Mouse (Mus musculus): Measurements from ENCODE around the gene Lima1.
"Not testable (repeated sequence)": the region's sequence is repeated elsewhere in the genome, so short reads cannot be mapped to it uniquely, and the experiment has no call there.

Lima1 gene

GRCm38 (mm10) chr15:99803186-99803644 lies 72.0 kb downstream of the Lima1 start:
- DNase-seq (ENCODE audit: low spot score in 2 of 2): peak; percentile 52 to 66

DNA sequence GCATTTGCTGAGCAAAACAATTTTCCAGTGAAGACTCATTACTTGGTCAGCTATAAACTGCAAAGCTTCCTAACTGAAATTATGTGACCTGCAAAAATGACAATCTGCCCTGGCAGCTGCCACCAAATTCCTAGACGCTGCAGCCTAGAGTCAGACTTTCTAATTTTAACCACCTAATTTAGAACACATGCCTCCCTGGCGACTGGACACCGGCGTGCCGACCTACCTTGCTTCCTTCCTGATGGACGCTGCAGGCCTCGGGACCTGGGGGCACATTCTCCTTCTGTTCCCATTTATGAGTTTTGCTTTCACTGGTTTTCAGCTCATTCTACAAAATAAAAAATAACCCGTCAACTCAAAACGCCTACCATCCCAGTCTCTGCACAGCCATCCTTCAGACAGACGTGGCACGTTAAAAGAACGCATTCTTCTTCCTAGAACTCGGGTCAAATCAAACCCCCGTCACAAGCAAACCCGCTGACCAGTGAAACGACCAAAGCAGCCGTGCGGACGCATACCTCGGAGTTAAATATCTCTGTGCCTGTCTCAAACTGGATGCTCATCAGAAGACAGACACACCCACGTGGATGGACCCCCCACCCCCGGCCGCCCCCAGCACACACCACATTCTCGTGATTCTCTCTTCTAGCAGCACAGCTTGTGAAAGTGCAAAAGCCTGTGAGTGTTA lies 73.2 kb downstream of the Lima1 start:
- peak; percentile 40 to 44 for DNase-seq (ENCODE audit: low spot score in 2 of 2)

- no peak for DNase-seq (ENCODE audit: low spot score in 2 of 2)
Measured at GRCm38 (mm10) chr15:99799706-99800105, 75.5 kb downstream of the Lima1 start.

GRCm38 (mm10) chr15:99797898-99798297 lies 77.4 kb downstream of the Lima1 start:
- DNase-seq (ENCODE audit: low spot score in 2 of 2): no peak

DNA sequence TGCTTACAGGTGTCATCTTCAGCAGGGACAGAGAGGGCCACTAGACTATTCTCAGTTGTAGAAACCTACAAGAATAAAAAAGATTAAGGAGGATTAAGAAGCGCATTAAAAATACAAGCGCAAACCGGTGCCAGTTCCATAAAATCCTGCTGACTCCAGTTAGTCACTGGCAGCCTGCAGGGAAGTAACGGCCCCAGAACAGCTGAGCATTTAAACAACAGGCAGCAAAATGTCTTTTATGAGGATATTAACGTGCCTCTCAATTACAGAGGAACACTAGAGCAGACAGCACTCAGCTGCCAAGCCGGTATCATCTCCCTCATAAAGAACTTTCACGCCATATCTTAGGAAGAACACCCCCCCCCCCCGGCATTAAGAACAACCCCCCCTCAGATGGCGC lies 78.5 kb downstream of the Lima1 start:
- no peak for DNase-seq (ENCODE audit: low spot score in 2 of 2)

- no peak for DNase-seq (ENCODE audit: low spot score in 2 of 2)
Measured at GRCm38 (mm10) chr15:99796066-99796465, 79.2 kb downstream of the Lima1 start.

DNA sequence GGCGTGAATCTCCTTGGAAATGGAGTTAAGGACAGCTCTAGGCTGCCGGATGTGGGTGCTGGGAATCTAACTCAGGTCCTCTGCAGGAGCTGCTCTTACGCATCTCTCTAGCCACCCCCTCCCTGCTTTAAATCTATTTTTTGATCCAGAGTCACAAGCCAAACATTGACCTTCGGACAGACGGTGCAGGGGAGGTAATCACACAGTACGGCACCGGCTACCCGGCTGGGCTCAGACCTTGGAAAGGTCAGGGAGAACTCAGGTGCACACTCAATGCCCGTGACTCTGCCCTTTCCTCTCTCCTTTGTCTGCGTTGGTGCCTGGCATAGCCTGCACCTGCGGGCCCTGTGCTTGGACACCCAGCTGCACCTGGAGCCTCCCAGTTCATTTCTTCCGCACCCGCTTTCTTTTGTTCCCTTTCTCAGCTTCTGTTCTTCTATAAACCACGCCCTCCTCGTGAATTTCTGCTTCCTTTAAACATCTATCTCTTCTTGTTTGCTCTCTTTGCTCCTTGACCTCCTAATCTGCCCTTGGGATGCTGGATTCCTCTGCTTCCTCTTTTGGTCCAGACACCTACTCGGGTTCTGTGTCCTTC lies 82.9 kb downstream of the Lima1 start:
- DNase-seq (ENCODE audit: low spot score in 2 of 2): no peak

GRCm38 (mm10) chr15:99791003-99791402 lies 84.3 kb downstream of the Lima1 start:
- DNase-seq (ENCODE audit: low spot score in 2 of 2): no peak

DNA sequence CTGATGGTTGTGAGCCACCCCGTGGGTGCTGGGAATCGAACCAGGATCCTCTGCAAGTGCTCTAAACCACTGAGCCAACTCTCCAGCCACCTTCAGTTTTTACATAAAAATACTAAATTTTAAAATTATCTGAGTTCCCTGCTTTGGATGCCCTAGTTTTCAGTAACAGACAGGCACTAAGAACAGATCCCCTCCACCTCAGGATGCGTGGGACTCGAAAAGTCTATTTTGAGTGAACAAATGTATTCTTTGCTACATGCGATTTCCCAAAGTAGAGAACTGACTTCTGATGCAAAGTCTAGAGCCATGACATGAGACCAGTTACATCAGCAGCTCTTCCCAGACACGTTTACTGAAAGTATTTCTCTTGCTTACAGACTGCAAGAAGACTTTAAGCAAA lies 84.8 kb downstream of the Lima1 start:
- no peak for DNase-seq (ENCODE audit: low spot score in 2 of 2)

- peak in 1 of 2 experiments; percentile 35 for DNase-seq (ENCODE audit: low spot score in 2 of 2)
Measured at GRCm38 (mm10) chr15:99787625-99788120, 87.6 kb downstream of the Lima1 start.

DNA sequence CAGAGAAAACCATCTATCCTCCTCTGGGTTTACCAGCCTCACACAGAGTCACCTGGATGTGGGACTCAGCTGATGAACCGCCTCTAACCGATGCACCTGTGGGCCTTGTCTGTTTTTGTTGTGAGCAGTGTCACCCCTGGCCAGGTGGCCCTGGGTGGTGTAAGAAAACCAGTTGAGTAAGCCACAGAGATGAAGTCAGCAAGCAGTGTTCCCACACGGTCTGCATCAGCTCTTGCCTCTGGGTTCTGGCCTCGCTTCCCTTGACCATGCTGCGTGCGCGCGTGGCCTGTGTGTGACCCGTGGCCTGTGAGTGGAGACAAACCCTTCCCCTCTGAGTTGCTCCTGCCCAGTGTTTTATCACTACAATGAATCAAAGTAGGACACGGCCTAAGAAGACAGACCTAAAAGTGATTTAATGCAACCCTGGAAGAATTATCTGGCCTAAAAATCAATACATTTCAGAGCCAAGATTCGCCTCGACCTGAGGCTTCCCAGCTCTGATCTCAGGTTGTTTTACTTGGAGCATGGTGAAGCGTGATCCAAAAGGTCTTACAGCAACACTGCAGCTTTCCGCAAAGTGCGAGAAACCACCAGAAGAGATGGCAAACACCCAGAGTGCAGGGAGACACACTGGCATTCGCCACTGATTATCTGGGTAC lies 96.5 kb downstream of the Lima1 start:
- DNase-seq (ENCODE audit: low spot score in 2 of 2): no peak

DNA sequence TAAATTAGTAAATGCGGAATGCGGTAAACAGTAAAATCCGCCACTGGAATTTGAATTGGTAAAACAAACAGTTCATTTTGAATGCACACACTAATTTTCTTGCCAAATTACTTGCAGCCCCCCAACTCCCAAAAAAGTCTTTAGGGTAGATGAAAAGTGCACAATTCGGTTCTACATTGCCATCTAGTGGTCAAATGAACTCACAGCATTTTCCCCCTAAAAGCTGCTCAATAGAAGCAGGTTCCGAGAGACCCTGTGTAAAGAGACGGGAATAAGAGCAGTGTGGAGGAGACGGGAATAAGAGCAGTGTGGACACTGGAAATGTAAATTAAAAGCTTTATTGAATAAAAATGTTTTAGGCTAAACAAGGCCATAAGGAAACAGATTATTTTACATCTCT lies 97.1 kb downstream of the Lima1 start:
- DNase-seq (ENCODE audit: low spot score in 2 of 2): peak in 1 of 2 experiments; percentile 19

- no peak for DNase-seq (ENCODE audit: low spot score in 2 of 2)
Measured at GRCm38 (mm10) chr15:99772925-99773324, 102.3 kb downstream of the Lima1 start.

DNA sequence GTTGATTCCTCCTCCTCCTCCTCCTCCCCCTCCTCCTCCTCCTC lies 102.6 kb downstream of the Lima1 start, which contains the start of gene Cers5:
Cers5 (minus strand) TSS at position 5 of the 44 bp plus-strand sequence.
- DNase-seq (ENCODE audit: low spot score in 2 of 2): not testable (repeated sequence)

DNA sequence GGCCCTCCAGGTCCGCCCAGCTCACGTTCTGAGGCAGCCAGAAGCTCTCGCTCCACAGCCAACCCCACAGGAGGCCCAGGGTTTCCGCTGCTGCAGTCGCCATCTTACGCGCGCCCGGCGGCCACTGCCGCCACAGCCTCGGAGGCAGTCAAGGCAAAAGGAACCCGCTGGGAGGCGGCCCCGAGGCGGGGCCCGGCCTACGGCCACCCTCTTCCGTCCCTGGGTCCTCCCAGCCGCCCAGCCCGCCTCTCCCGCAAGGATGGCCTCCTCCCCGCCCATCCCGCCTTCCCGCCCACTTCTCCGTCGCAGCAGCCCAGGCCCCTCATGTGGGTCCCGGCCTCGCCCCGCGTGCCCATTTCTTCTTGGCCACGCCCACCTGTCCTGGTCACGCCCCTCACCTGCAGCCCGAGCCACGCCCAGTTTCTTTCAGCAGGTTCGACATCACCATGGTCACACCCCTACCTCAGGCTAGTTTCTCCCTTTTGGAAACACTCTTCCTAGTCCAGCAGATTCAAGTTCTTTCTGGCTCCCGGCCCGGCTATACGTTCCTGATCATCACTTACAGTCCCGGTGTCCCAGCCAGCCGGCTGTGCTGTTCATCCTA lies 102.9 kb downstream of the Lima1 start:
- DNase-seq (ENCODE audit: low spot score in 2 of 2): peak; percentile 89 to 92

- DNase-seq (ENCODE audit: low spot score in 2 of 2): peak in 1 of 2 experiments; percentile 28
Measured at GRCm38 (mm10) chr15:99771601-99772276, 103.5 kb downstream of the Lima1 start.

- DNase-seq (ENCODE audit: low spot score in 2 of 2): no peak
Measured at GRCm38 (mm10) chr15:99771004-99771500, 104.2 kb downstream of the Lima1 start.

GRCm38 (mm10) chr15:99768761-99769160 lies 106.5 kb downstream of the Lima1 start:
- no peak for DNase-seq (ENCODE audit: low spot score in 2 of 2)

DNA sequence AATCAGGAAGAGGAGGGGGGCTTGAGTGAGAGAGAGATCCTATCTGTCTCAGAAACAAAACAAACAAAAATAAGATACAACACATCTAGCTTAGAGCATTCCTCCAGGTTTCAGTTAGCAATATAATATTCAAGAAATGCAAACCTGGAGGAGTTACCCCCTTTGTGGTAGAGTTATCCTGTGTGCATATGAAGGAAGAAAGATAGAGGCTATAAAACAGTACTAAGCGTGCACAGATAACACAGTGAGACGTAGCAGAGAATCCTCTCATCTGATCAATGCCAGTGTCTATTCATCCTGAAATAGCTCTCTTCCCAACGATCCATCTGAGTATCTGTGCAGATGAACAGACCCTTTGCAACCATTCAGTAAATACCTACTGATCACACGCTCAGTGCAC lies 107.8 kb downstream of the Lima1 start:
- DNase-seq (ENCODE audit: low spot score in 2 of 2): no peak

GRCm38 (mm10) chr15:99754204-99754603 lies 121.1 kb downstream of the Lima1 start:
- DNase-seq (ENCODE audit: low spot score in 2 of 2): no peak

DNA sequence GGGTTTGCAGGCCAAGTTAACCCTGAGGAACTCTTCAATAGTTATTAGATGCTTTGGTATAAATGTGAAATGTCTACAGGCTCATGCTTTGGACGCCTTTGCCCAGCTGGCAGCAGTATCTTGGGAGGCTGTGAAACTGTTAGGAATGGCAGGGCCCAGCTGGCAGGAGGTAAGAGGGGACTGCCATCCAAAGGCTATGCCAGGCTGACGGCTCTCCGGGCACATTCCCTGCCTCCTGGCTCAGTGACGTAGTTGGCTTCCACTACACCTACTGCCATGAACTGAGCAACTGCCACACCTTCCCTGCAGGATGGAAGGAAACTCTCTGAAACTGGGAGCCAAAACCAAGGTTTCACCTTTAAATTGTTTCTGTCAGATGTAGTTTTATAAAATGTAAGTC lies 135.0 kb downstream of the Lima1 start:
- DNase-seq (ENCODE audit: low spot score in 2 of 2): peak in 1 of 2 experiments; percentile 6

GRCm38 (mm10) chr15:99736675-99737074 lies 138.6 kb downstream of the Lima1 start:
- DNase-seq (ENCODE audit: low spot score in 2 of 2): no peak
